Mouse (Mus musculus) limb, embryonic 14.5 days (tissue): Measurements from ENCODE around the gene Ptprn. TPM values are rescaled to one million over a fixed set of nuclear protein-coding genes. Genes with fewer than 3 reads are reported as not detected.

Experiments used
- ATAC-seq: fragments of 200-750 bp; cut with Nextera tagmentation; 2 replicates; pipeline ENCODE4 v1.8.0; 2017; ENCODE audit warnings: low read depth, moderate number of reproducible peaks, moderate TSS enrichment; ENCODE audit not compliant: low FRiP score
- DNase-seq: peaks from one replicate; pipeline ENCODE4 v3.0.0-alpha.2; 2015; ENCODE audit warnings: low spot score
- H3K27ac ChIP-seq: fragments of 300-500 bp; sonication (generic); replicated peaks from 2 replicates; pipeline ENCODE4 v1.5.1; 2014; ENCODE audit warnings: low read depth, mild to moderate bottlenecking, low read length, moderate library complexity, mixed read lengths
- H3K27me3 ChIP-seq: fragments of 300-500 bp; sonication (generic); 2 replicates; pipeline ENCODE4 v1.6.1; 2014; ENCODE audit warnings: low read length, mixed read lengths; ENCODE audit not compliant: control insufficient read depth, insufficient read depth
- H3K36me3 ChIP-seq: fragments of 300-500 bp; sonication (generic); 2 replicates; pipeline ENCODE4 v1.6.1; 2014; ENCODE audit warnings: mild to moderate bottlenecking, low read length, moderate library complexity, mixed read lengths; ENCODE audit not compliant: control insufficient read depth, insufficient read depth
- H3K4me1 ChIP-seq: fragments of 300-500 bp; sonication (generic); 2 replicates; pipeline ENCODE4 v1.6.1; 2014; ENCODE audit warnings: antibody characterized with exemption, low read length, mixed read lengths; ENCODE audit not compliant: control insufficient read depth, insufficient read depth
- H3K4me2 ChIP-seq: fragments of 300-500 bp; sonication (generic); replicated peaks from 2 replicates; pipeline ENCODE4 v1.6.1; 2014; ENCODE audit warnings: low read depth, mild to moderate bottlenecking, low read length, moderate library complexity; ENCODE audit not compliant: severe bottlenecking
- H3K4me3 ChIP-seq: fragments of 300-500 bp; sonication (generic); replicated peaks from 2 replicates; pipeline ENCODE4 v1.5.1; 2014; ENCODE audit warnings: low read length
- H3K9ac ChIP-seq: fragments of 300-500 bp; sonication (generic); 2 replicates; pipeline ENCODE4 v1.6.1; 2014; ENCODE audit warnings: mild to moderate bottlenecking, low read depth, low read length, moderate library complexity; ENCODE audit not compliant: severe bottlenecking
- H3K9me3 ChIP-seq: fragments of 300-500 bp; sonication (generic); 2 replicates; pipeline ENCODE4 v1.6.1; 2016; ENCODE audit warnings: low read length; ENCODE audit not compliant: control insufficient read depth
- POLR2A ChIP-seq: fragments of 200-500 bp; IDR thresholded peaks from 2 replicates; pipeline ENCODE4 v1.8.0; 2012; ENCODE audit warnings: inconsistent platforms, mild to moderate bottlenecking, moderate library complexity, borderline replicate concordance; ENCODE audit not compliant: insufficient read depth, insufficient read length; ENCODE audit errors: extremely low read depth
- WGBS: fragments of 180-500 bp; shearing (Covaris S2); extraction: QIAGEN DNeasy Blood & Tissue Kit; methylation state at CpG from one replicate; pipeline ENCODE4 v1.1.7; 2014; 5-methylcytosine and 5-hydroxymethylcytosine counted together
- polyA plus RNA-seq, 2 experiments: library from polyadenylated mRNA; depleted of rRNA in 1 of 2; stranded (reverse) in 1 of 2; unstranded in 1 of 2; fragments of >200 nt; fragmentation: Nextera tagmentation in 1 of 2; extraction: Ambion mirVana in 1 of 2; gene quantifications; 2 replicates each; pipeline versions ENCODE4 v1.2.1 to v1.2.3; 2012 to 2014

Ptprn gene
- polyA plus RNA-seq, 2 experiments: 0.44 to 0.54 TPM

DNA sequence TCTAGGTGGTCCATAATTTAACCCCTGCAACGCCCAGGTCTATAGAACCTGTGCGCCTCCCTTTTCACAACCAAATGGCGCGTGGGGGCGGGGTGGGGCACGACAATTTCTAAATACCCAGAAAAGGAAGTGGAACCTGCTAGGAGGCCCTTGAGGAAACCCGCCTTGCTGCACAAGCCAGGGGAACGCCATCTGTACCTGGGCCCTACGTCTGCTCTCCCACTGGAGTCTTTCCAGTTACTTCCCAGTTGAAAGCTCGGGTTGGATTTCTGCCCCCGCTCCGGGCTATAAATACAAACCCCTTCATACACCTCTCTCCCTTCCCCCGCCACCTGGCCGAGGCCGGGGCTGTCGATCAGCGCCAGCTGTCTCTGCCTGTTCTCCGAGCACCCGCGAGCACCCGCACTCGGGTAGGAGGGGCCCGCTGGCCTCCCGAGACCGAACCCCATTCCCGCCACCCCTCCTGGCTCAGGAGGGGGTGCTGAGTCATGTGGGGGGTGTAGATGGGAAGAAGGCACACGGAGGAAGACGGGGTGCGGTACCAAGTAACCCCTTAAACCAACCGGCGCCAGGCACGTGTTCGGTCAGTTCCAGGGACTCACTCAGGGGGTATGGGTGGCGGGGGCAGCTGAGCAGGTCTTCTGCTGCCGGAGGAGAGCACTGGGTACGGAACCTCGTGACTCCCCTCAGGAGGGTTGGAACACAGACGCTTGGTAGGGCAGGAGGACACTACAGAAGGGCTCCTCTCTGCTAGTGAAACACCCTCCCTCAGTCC lies 45.9 kb downstream of the Ptprn start:
- no peak for TF ChIP-seq POLR2A
- Histone ChIP-seq H3K9ac (peak overlapping the region; percentile 34), H3K9me3 (no peaks in the 10 kb centered on the region), H3K36me3 (peaks cover 24% of the 10 kb centered on the region), H3K4me2 (peak overlapping the region; percentile 99), H3K27ac (no peak overlapping the region), H3K4me3 (peak overlapping the region; percentile 53), H3K27me3 (peaks cover 32% of the 10 kb centered on the region), H3K4me1 (peaks cover 13% of the 10 kb centered on the region)
- peak; percentile 31 for DNase-seq
- WGBS: under 1% methylated on average over 37 of the region's 38 CpGs
- peak; percentile 60 for ATAC-seq

DNA sequence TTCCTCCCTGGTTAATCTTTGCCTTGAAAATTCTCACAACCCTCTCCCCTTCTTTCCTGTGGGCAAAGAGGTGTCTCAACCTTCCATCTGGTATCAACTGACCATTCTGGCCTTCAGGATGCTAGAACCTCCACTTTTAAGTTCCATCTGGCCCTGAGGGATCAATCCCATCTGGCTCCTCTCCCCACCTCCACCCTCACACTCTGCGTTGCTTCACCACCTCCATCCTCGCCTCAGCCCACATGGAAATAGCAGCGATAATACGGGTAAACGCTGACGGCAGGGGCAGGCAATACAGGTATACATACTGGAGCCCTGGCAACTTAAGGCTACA lies 46.4 kb downstream of the Ptprn start:
- peak overlapping the region; percentile 34; the same call in 1 of the 2 replicates for H3K9ac ChIP-seq
- H3K9me3 ChIP-seq: no peaks in the 10 kb centered on the region
- DNase-seq: no peak
- H3K4me2 ChIP-seq: peak overlapping the region; percentile 99
- TF ChIP-seq POLR2A: no peak
- no peak for ATAC-seq
- H3K4me1 ChIP-seq: peaks cover 13% of the 10 kb centered on the region
- WGBS: 2% methylated on average over 6 of the region's 6 CpGs
- H3K27ac ChIP-seq: no peak overlapping the region
- peak overlapping the region; percentile 53 for H3K4me3 ChIP-seq
- H3K36me3 ChIP-seq: peaks cover 30% of the 10 kb centered on the region
- H3K27me3 ChIP-seq: peaks cover 32% of the 10 kb centered on the region

DNA sequence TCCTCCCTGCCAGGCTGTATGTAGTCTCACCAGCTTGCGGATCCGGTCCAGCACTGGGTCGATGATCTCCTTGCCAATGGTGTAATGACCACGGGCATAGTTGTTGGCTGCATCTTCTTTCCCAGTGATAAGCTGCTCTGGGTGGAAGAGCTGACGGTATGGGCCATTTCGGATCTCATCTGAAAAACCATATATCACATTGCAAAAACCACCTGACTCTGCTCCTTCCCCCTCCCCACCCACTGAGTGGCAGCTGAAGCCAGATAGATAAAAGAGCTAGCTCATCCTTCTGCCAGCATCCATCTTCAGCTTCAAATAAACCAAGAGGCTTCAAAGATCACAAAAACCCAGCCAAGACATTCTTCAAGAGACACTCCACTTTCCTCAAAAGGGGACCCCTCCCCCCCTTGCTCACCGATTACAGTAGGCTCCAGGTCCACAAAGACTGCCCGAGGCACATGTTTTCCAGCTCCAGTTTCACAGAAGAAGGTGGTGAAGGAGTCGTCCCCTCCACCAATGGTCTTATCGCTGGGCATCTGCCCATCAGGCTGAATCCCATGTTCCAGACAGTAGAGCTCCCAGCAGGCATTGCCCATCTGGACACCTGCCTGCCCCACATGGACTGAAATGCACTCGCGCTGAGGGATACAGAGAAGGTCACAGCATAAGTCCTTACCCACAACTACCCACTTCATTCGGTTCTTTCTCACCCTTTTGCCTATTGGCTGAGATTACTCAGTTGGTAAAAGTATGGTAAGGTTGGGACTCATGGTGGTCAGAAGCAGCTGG lies 47.3 kb downstream of the Ptprn start:
- ATAC-seq (no peak), DNase-seq (no peak)
- no peak for TF ChIP-seq POLR2A
- Histone ChIP-seq H3K4me2 (no peak overlapping the region), H3K9me3 (no peaks in the 10 kb centered on the region), H3K27ac (no peak overlapping the region), H3K4me3 (no peak overlapping the region), H3K27me3 (peaks cover 32% of the 10 kb centered on the region), H3K9ac (no peak overlapping the region), H3K36me3 (peaks cover 37% of the 10 kb centered on the region), H3K4me1 (peaks cover 13% of the 10 kb centered on the region)
- WGBS: 73% methylated on average over 13 of the region's 13 CpGs

DNA sequence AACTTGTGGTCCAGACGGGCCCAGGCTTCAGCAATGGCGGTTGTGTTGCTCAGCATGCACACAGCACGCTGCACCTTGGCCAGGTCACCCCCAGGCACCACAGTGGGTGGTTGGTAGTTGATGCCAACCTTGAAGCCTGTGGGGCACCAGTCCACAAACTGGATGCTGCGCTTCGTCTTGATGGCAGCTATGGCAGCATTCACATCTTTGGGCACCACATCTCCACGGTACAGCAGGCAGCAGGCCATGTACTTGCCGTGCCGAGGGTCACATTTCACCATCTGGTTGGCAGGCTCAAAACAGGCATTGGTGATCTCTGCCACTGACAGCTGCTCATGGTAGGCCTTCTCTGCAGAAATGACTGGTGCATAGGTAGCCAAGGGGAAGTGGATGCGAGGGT lies 48.5 kb downstream of the Ptprn start:
- ATAC-seq (no peak), DNase-seq (no peak)
- no peak overlapping the region for H3K9ac ChIP-seq
- TF ChIP-seq POLR2A: no peak
- no peaks in the 10 kb centered on the region for H3K9me3 ChIP-seq
- H3K4me3 ChIP-seq: no peak overlapping the region
- H3K27me3 ChIP-seq: peaks cover 32% of the 10 kb centered on the region
- H3K27ac ChIP-seq: no peak overlapping the region
- peaks cover 37% of the 10 kb centered on the region for H3K36me3 ChIP-seq
- no peak overlapping the region for H3K4me2 ChIP-seq
- H3K4me1 ChIP-seq: peaks cover 23% of the 10 kb centered on the region
- 91% methylated on average over 9 of the region's 9 CpGs for WGBS

DNA sequence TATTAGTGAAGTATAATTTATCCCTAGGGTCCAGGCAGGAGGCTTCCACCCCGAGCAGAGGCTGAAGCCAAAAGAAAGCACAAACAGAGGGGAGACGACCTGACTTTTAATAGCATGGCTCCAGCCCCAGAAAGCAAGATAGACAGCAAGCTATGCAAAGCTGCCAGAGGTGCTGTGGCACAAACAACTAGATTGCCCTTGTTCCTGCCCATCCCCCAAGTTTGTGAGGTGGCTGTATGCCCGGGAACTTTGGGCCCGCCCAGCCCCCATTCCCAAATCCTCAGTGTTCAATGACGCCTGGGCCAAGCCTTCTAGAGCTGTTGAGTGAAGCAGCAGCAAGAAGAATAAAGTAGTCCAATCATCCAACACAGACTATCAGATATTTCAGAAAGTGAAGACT lies 49.4 kb downstream of the Ptprn start:
- Histone ChIP-seq H3K27ac (no peak overlapping the region), H3K27me3 (peaks cover 23% of the 10 kb centered on the region), H3K4me2 (no peak overlapping the region), H3K9me3 (no peaks in the 10 kb centered on the region), H3K9ac (no peak overlapping the region), H3K4me3 (no peak overlapping the region), H3K4me1 (peaks cover 29% of the 10 kb centered on the region), H3K36me3 (peaks cover 37% of the 10 kb centered on the region)
- ATAC-seq (no peak), DNase-seq (no peak)
- TF ChIP-seq POLR2A: no peak
- WGBS: 65% methylated on average over 5 of the region's 5 CpGs
